Mouse (Mus musculus) CH12.LX (cell line): ENCODE measurements at regions not wholly inside any gene's neighbourhood (a gene's known extent, or its start where the extent isn't known, plus 50 kb on each side); places are given as distances from the start of the nearest gene placed in this dataset.

Experiments
- DNase-seq: peaks from one replicate; pipeline ENCODE4 v3.0.0-alpha.2; 2013; ENCODE audit errors: extremely low read depth
- H3K27ac ChIP-seq: 2 replicates; pipeline ENCODE4 v1.5.1; 2012; ENCODE audit warnings: low read depth, mild to moderate bottlenecking, control low read depth, moderate library complexity; ENCODE audit not compliant: insufficient read depth
- H3K27me3 ChIP-seq: replicated peaks from 2 replicates; pipeline ENCODE3; 2012; ENCODE audit warnings: inconsistent platforms
- H3K36me3 ChIP-seq, 2 experiments: replicated peaks in 1 of 2; 2 replicates each; pipeline versions ENCODE3 to v1.6.1; 2012; ENCODE audit warnings: inconsistent platforms in 1 of 2, low read length in 1 of 2, mild to moderate bottlenecking in 1 of 2, mixed read lengths in 1 of 2, moderate library complexity in 1 of 2; ENCODE audit not compliant: control insufficient read depth in 1 of 2, insufficient read depth in 1 of 2
- H3K4me1 ChIP-seq, 2 experiments: 2 replicates each; pipeline ENCODE4 v1.6.1; 2012; ENCODE audit warnings: inconsistent platforms in 1 of 2, moderate library complexity in 1 of 2; ENCODE audit not compliant: insufficient read depth in 2 of 2, control insufficient read depth in 1 of 2
- H3K4me2 ChIP-seq: 2 replicates; pipeline ENCODE4 v1.6.1; 2012; ENCODE audit warnings: low read depth, mild to moderate bottlenecking, control low read depth; ENCODE audit not compliant: poor library complexity, insufficient read depth, severe bottlenecking
- H3K4me3 ChIP-seq, 3 experiments: fragments of 150-350 bp in 1 of 3; sonication (generic) in 1 of 3; replicated peaks in 1 of 3; 2 replicates each; pipeline versions ENCODE3 to v1.5.1; 2011 to 2012; ENCODE audit warnings: low read depth in 2 of 3, low read length in 2 of 3, mild to moderate bottlenecking in 2 of 3, moderate library complexity in 2 of 3, control low read depth in 1 of 3, improper control_type of control experiment in 1 of 3, inconsistent platforms in 1 of 3, mixed read lengths in 1 of 3; ENCODE audit not compliant: poor library complexity in 1 of 3
- H3K79me2 ChIP-seq: replicated peaks from 2 replicates; pipeline ENCODE4 v1.6.1; 2012; ENCODE audit warnings: mild to moderate bottlenecking, moderate library complexity; ENCODE audit not compliant: control insufficient read depth, poor library complexity, insufficient read depth, severe bottlenecking; ENCODE audit errors: extremely low read depth
- H3K9ac ChIP-seq: 2 replicates; pipeline ENCODE4 v1.6.1; 2012; ENCODE audit warnings: low read depth, mild to moderate bottlenecking, control low read depth, moderate library complexity; ENCODE audit not compliant: insufficient read depth
- H3K9me3 ChIP-seq: replicated peaks from 2 replicates; pipeline ENCODE3; 2012; ENCODE audit warnings: low read length, inconsistent platforms, mixed read lengths
- BHLHE40 ChIP-seq: IDR thresholded peaks from 2 replicates; pipeline ENCODE4 v1.6.1; 2011; ENCODE audit warnings: mild to moderate bottlenecking, low read depth, low read length, improper control_type of control experiment
- CHD2 ChIP-seq: IDR thresholded peaks from 2 replicates; pipeline ENCODE4 v1.6.1; 2011; ENCODE audit warnings: low read length, improper control_type of control experiment
- CTCF ChIP-seq, 2 experiments: IDR thresholded peaks in 1 of 2; conservative IDR thresholded peaks in 1 of 2; 2 replicates each; pipeline ENCODE4 v1.5.1; 2011 to 2012; ENCODE audit warnings: low read depth in 2 of 2, low read length in 2 of 2, improper control_type of control experiment in 1 of 2, inconsistent platforms in 1 of 2, mild to moderate bottlenecking in 1 of 2, moderate library complexity in 1 of 2
- EP300 ChIP-seq: IDR thresholded peaks from 2 replicates; pipeline ENCODE4 v1.6.1; 2011; ENCODE audit warnings: low read length, improper control_type of control experiment
- ETS1 ChIP-seq: conservative IDR thresholded peaks from 2 replicates; pipeline ENCODE4 v1.6.1; 2012; ENCODE audit warnings: low read depth, mild to moderate bottlenecking, inconsistent platforms, low read length, improper control_type of control experiment, moderate library complexity
- KAT2A ChIP-seq: IDR thresholded peaks from 2 replicates; pipeline ENCODE4 v1.6.1; 2012; ENCODE audit warnings: low read length, improper control_type of control experiment, inconsistent platforms; ENCODE audit not compliant: insufficient replicate concordance
- MAX ChIP-seq: IDR thresholded peaks from 2 replicates; pipeline ENCODE4 v1.6.1; 2011; ENCODE audit warnings: low read length, improper control_type of control experiment
- MAZ ChIP-seq: IDR thresholded peaks from 2 replicates; pipeline ENCODE4 v1.6.1; 2012; ENCODE audit warnings: low read depth, mild to moderate bottlenecking, inconsistent platforms, low read length, improper control_type of control experiment, moderate library complexity
- MEF2A ChIP-seq: IDR thresholded peaks from 2 replicates; pipeline ENCODE4 v1.6.1; 2014; ENCODE audit warnings: low read depth, mild to moderate bottlenecking, inconsistent platforms, low read length, improper control_type of control experiment, borderline replicate concordance
- MXI1 ChIP-seq: IDR thresholded peaks from 2 replicates; pipeline ENCODE4 v1.6.1; 2011; ENCODE audit warnings: mild to moderate bottlenecking, low read depth, low read length, improper control_type of control experiment
- NELFE ChIP-seq: IDR thresholded peaks from 2 replicates; pipeline ENCODE4 v1.6.1; 2011; ENCODE audit warnings: low read depth, low read length, improper control_type of control experiment
- NRF1 ChIP-seq: IDR thresholded peaks from 2 replicates; pipeline ENCODE4 v1.6.1; 2014; ENCODE audit warnings: low read depth, mild to moderate bottlenecking, inconsistent platforms, low read length, improper control_type of control experiment, moderate library complexity
- POLR2AphosphoS2 ChIP-seq: IDR thresholded peaks from 2 replicates; pipeline ENCODE4 v1.6.1; 2011; ENCODE audit warnings: low read depth, low read length, improper control_type of control experiment
- RAD21 ChIP-seq: IDR thresholded peaks from 2 replicates; pipeline ENCODE4 v1.6.1; 2011; ENCODE audit warnings: low read depth, mild to moderate bottlenecking, low read length, improper control_type of control experiment, moderate library complexity
- SIN3A ChIP-seq: IDR thresholded peaks from 2 replicates; pipeline ENCODE4 v1.6.1; 2012; ENCODE audit warnings: low read length, improper control_type of control experiment, inconsistent platforms
- SMC3 ChIP-seq: IDR thresholded peaks from 2 replicates; pipeline ENCODE4 v1.6.1; 2011; ENCODE audit warnings: low read depth, low read length, improper control_type of control experiment
- TCF12 ChIP-seq: IDR thresholded peaks from 2 replicates; pipeline ENCODE4 v1.6.1; 2014; ENCODE audit warnings: low read depth, mild to moderate bottlenecking, inconsistent platforms, low read length, improper control_type of control experiment
- UBTF ChIP-seq: IDR thresholded peaks from 2 replicates; pipeline ENCODE4 v1.6.1; 2012; ENCODE audit warnings: low read depth, mild to moderate bottlenecking, inconsistent platforms, low read length, improper control_type of control experiment, moderate library complexity
- USF2 ChIP-seq: conservative IDR thresholded peaks from 2 replicates; pipeline ENCODE4 v1.6.1; 2011; ENCODE audit warnings: low read depth, low read length, improper control_type of control experiment
- ZMIZ1 ChIP-seq: IDR thresholded peaks from 2 replicates; pipeline ENCODE4 v1.6.1; 2012; ENCODE audit warnings: low read depth, mild to moderate bottlenecking, inconsistent platforms, low read length, improper control_type of control experiment
- ZNF384 ChIP-seq: IDR thresholded peaks from 2 replicates; pipeline ENCODE4 v1.6.1; 2012; ENCODE audit warnings: low read depth, low read length, improper control_type of control experiment, inconsistent platforms
- dilution Hi-C: fragments of 300-500 bp; cut with MboI; formaldehyde crosslinking; loops from 2 replicates; pipeline ENCODE4 v1.14.3; 2020; ENCODE audit warnings: low sequenced_read_pairs; ENCODE audit not compliant: extremely low pct_unique_long_range_greater_than_20kb, extremely low pct_ligation_motif_present
- in situ Hi-C: fragments of 300-500 bp; cut with MboI; formaldehyde crosslinking; loops from 3 replicates; pipeline ENCODE4 v1.14.3; 2019; ENCODE audit warnings: low sequenced_read_pairs, low pct_ligation_motif_present, low pct_unique_long_range_greater_than_20kb, mixed read lengths

DNA sequence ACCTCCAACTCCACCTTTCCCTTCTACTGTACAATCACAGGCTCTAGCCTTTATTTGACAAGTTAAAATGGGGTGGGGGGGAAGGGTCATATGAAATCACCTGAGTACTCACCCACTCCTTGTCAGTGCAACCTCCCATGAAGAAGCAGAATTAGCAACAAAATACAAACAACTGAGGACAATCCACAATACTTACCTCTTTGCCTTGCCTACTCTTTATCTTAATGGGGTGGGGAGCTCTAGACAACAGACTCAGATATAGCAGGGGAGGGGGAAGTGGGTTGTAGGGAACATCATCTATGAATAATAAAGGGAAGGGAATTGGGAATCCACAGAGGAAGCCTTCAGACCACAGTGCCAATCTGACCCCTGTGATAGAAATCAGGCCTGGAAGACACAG, 86.1 kb upstream of the Phyhipl start:
- no peak overlapping the region for H3K9ac ChIP-seq
- H3K27me3 ChIP-seq: no peaks in the 10 kb centered on the region
- TF ChIP-seq MXI1 (no peak), CTCF (conservative IDR thresholded peaks at IDR 0.05 in 1 of 2, IDR thresholded peaks at IDR 0.05 in 1 of 2; ENCODE audit: low read depth in 2 of 2, low read length in 2 of 2) (no peak), UBTF (no peak), CHD2 (no peak), MEF2A (no peak), MAX (no peak), POLR2AphosphoS2 (no peak), NRF1 (no peak), EP300 (no peak)
- no peak overlapping the region for H3K4me2 ChIP-seq
- peaks cover 67% of the 10 kb centered on the region for H3K9me3 ChIP-seq
- no peak overlapping the region for H3K27ac ChIP-seq
- H3K79me2 ChIP-seq: no peaks in the 10 kb centered on the region
- H3K4me1 ChIP-seq: no peaks in the 10 kb centered on the region
- no peak overlapping the region for H3K4me3 ChIP-seq
- dilution Hi-C loops: no loop called here
- in situ Hi-C loops: no loop called here
- no peak for DNase-seq
- H3K36me3 ChIP-seq: no peaks in the 10 kb centered on the region

DNA sequence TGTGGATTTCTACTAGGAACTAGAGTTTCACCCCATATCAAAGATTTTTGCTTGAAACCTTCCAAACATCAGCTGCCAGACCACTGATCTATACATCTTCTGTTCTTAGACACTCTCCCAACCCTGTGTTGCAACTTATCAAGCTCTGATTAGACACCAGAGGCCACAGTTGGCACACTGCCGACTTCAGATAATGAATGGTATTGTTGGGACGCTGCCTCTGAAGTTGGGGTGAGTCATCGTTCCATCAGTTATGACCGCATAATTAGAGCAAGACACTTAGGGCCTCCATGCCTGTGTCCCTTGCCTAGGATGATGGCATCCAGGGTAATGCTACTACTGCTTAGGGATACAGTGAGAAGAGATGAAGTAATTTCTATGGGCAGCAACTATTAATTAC, 84.3 kb upstream of the Phyhipl start:
- no peak overlapping the region for H3K9ac ChIP-seq
- H3K4me2 ChIP-seq: no peak overlapping the region
- H3K27ac ChIP-seq: no peak overlapping the region
- no peaks in the 10 kb centered on the region for H3K27me3 ChIP-seq
- peaks cover 67% of the 10 kb centered on the region for H3K9me3 ChIP-seq
- H3K4me1 ChIP-seq: no peaks in the 10 kb centered on the region
- TF ChIP-seq CHD2 (no peak), ZNF384 (no peak), SMC3 (no peak), ETS1 (no peak), NELFE (no peak), BHLHE40 (no peak), RAD21 (no peak), ZMIZ1 (no peak), SIN3A (no peak), MAZ (no peak), UBTF (no peak), USF2 (no peak), POLR2AphosphoS2 (no peak), CTCF (conservative IDR thresholded peaks at IDR 0.05 in 1 of 2, IDR thresholded peaks at IDR 0.05 in 1 of 2; ENCODE audit: low read depth in 2 of 2, low read length in 2 of 2) (no peak), KAT2A (no peak), TCF12 (no peak)
- dilution Hi-C loops: no loop called here
- in situ Hi-C loops: no loop called here
- H3K36me3 ChIP-seq: no peaks in the 10 kb centered on the region
- H3K4me3 ChIP-seq: no peak overlapping the region
- H3K79me2 ChIP-seq: no peaks in the 10 kb centered on the region
- no peak for DNase-seq
